Mouse (Mus musculus): ENCODE data around the gene Apbb2.
A peak's percentile ranks its signal among the peaks of the same experiment; 100 is the strongest.

The Apbb2 gene

GRCm38 (mm10) chr5:66602287-66602820 is 16.2 kb downstream of the Apbb2 start:
- DNase-seq (ENCODE audit: low spot score in 2 of 2), result no peak

DNA sequence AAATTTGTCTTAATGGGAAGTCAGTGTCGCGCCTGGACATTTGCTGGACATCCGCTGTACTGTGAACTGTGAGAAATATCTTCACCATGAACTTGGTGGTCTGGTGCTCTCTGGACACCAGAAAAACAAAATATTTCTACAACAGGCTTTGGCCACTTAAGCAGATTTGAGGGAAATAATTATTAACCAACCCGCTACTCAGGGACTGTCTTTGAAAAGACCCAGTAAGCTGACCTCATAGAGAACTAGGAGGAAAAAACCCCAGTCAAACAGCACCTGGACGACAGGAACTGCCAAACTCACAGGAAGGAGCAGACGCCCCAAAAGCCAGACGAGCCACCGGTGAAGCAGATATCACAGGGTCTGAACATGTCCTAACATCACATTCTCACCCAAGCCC is 18.2 kb downstream of the Apbb2 start:
- no peak for DNase-seq (ENCODE audit: low spot score in 2 of 2)

DNA sequence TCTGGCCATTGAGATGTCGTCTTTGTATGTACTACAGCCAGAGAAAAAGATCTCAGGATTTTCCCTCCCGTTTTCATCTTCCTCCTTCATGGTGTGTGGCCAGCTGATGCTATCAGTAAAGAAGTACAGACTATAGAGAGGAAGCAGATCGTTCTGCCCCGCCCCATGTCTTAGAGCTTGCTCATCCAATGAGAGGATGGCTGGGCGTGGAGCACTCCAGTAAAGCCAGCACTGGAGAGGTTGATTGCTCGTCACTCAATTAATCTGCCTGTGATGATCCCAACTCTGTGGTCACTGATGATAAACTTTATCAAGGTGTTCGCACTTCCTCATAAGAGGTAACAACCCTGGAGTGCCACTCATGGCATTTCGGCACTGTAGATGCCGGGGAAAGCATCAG is 18.7 kb downstream of the Apbb2 start:
- no peak for DNase-seq (ENCODE audit: low spot score in 2 of 2)

DNA sequence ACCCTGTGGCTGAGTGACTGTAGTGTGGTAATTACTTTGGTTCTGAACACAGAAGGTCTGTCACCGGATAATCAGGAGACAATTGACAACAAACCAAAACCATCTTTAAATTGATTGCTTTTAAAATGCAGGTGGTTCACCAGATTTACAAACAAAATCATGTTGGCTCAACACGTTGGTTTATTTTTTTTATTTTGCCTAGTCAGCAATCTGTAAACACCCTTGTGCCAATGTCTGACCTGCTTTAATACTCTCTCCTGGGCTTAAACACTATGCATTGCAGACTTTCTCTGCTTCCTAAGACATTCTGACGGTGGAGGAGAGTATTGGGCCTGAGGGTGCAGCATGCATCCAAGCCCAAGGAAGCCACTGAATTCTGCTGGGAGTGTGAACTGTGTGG is 22.3 kb downstream of the Apbb2 start:
- no peak for DNase-seq (ENCODE audit: low spot score in 2 of 2)

DNA sequence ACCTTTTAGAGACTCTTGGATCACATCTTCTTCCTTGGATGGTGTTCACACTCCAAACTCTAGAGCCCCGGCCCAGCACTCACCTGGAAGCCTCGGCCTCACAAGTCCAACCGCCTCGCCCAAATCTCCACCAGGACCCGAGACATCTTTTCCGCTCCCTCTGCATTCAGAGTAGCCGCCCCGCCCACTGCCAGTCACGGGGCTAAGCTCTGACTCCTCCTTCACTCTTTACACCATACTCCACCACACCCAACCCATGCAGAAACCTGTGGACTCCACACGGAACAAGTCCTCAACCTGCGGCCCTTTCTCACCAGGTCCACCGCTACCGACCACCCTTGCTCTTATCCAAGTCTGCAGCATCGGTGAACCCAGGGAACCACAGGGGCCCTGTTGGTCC is 23.7 kb downstream of the Apbb2 start:
- DNase-seq (ENCODE audit: low spot score in 2 of 2), result no peak

- DNase-seq (ENCODE audit: low spot score in 2 of 2), result no peak
Measured at GRCm38 (mm10) chr5:66586236-66586745, 32.3 kb downstream of the Apbb2 start.

DNA sequence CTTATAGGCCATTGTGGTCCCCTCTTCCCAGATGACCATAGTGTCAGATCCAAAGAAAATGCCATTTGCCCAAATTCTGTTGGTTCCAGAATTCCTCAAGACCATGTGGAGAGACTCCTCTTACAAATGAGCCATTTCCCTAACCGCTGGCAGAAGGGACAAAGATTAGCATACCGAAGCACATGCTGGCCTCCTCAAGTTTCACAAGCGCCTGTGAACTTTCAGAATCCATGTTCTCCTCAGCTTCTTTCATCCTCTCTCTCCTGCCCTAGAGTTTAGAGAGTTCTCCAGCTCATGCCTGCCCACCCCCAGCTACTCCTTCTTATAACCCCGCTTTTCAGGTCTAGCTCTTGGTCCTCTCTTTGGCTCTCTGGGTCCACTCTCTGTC is 35.6 kb downstream of the Apbb2 start:
- no peak for DNase-seq (ENCODE audit: low spot score in 2 of 2)

- no peak for DNase-seq (ENCODE audit: low spot score in 2 of 2)
Measured at GRCm38 (mm10) chr5:66582281-66583018, 36.1 kb downstream of the Apbb2 start.

DNA sequence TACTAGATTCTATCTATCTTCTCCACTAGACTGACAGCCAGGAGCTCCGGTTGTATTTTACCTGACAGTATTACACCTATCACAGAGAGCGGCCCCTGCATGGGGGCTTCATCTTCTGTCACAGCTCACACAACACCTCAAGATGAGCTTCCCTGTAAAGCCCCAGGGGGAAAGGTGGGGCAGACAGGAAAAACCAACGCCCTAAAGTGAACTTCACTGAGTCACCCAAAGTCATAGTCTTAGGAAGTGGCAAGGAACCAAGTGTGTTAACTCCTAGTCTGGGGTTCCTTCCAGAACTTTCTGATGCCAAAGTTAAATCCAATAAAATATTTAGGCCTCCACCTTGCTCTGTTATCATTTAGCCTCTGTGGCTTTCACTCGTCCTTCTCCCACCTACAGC is 39.5 kb downstream of the Apbb2 start:
- DNase-seq (ENCODE audit: low spot score in 2 of 2), result no peak

- no peak for DNase-seq (ENCODE audit: low spot score in 2 of 2)
Measured at GRCm38 (mm10) chr5:66576299-66576698, 42.3 kb downstream of the Apbb2 start.

- DNase-seq (ENCODE audit: low spot score in 2 of 2), result no peak
Measured at GRCm38 (mm10) chr5:66575148-66575547, 43.4 kb downstream of the Apbb2 start.

DNA sequence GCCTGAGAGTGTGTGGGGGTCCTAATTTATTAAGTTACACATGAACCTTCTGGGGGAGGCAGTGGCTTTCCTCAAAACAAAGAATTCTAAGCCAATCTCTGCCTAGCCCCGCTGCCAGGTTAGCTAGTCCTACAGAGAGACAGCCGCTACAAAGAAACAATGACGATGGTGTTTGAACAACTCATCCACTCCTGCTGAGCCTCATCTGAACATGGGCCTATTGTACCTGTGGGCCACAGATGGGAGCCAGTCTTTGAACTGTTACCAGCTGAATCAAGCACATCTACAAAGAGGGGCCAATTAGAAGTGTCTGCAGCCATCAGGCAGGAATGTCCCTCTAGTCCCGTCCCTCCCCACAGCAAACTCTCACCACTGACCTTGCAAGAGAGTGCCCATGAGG is 45.3 kb downstream of the Apbb2 start:
- no peak for DNase-seq (ENCODE audit: low spot score in 2 of 2)

DNA sequence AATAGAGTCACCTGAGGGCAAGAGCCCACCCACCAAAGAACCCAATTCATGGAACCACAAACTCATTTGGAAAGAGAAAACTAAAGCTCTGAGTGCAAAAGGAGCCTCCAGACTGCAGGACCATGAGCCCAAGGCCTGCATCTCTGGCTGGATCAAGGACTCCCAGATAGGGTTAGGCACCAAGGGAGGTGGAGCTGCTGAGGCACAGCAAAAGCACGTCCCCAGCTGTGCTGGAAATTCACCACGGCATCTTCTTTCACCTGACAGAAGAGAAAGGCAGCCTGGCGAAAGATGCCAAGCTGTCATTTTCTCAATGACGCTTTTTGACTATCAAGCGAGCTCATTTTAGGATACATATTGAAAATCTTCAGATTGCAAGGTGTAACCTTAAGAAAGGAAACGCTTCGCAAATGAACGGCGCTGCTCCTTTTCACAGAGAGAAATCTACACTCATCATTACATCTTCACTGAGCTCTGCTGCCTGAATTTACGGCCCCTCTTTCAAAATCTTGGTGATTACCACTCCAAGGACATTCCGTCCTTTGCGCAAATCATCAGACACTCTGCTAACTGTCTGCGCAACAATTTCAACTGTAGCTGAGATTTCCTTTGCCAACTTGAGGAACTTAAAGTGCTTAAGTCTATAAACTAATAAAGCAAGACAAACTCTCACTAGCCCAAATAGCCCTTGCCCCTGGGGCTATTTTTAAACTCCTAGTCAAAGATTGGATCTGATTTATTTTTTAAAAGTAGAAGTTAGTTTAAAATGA is 46.3 kb downstream of the Apbb2 start:
- DNase-seq (ENCODE audit: low spot score in 2 of 2), result peak in 1 of 2 experiments; percentile 35

DNA sequence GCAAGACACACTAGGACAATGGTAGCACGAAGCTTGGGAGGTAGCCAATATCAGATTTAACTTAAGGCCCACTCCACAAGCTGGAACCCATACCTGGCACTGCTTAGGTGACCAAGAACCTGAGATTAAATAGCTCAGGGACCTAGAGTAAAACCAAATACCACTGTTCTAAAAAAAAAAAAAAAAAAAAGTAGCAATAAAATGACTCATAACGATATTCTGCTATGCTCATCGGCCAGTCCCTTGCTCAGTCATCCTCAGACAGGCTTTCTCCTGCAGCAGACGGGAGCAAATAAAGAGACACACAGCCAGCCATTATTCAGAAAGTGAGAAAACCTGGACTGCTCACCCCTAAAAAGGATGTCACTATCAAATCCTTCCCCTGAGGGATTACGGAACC is 47.9 kb downstream of the Apbb2 start:
- DNase-seq (ENCODE audit: low spot score in 2 of 2), result no peak

GRCm38 (mm10) chr5:66569141-66569801 is 49.3 kb downstream of the Apbb2 start:
- no peak for DNase-seq (ENCODE audit: low spot score in 2 of 2)

- DNase-seq (ENCODE audit: low spot score in 2 of 2), result no peak
Measured at GRCm38 (mm10) chr5:66568002-66568401, 50.6 kb downstream of the Apbb2 start.

DNA sequence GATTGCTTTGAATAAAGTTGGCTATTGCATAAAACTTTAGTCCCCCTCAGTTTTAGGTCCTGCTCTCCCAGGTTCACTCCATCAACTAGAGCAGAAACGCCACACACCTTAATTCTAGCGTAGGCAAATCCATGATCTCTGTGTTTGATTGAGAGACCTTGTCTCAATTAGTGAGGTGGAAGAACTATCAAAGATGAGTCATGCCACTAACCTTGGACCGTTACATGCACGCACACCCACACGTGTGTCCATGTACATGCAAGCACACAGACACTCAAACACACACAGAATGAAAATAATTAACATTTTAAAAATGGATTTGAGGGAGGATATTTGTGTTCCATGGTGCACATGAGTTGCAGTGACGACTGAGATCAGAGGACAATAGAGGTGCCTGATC is 51.2 kb downstream of the Apbb2 start:
- DNase-seq (ENCODE audit: low spot score in 2 of 2), result no peak

GRCm38 (mm10) chr5:66559591-66560175 is 58.9 kb downstream of the Apbb2 start:
- no peak for DNase-seq (ENCODE audit: low spot score in 2 of 2)

- DNase-seq (ENCODE audit: low spot score in 2 of 2), result no peak
Measured at GRCm38 (mm10) chr5:66558094-66558493, 60.5 kb downstream of the Apbb2 start.

GRCm38 (mm10) chr5:66553933-66554332 is 64.7 kb downstream of the Apbb2 start:
- no peak for DNase-seq (ENCODE audit: low spot score in 2 of 2)

- no peak for DNase-seq (ENCODE audit: low spot score in 2 of 2)
Measured at GRCm38 (mm10) chr5:66552246-66552645, 66.3 kb downstream of the Apbb2 start.

DNA sequence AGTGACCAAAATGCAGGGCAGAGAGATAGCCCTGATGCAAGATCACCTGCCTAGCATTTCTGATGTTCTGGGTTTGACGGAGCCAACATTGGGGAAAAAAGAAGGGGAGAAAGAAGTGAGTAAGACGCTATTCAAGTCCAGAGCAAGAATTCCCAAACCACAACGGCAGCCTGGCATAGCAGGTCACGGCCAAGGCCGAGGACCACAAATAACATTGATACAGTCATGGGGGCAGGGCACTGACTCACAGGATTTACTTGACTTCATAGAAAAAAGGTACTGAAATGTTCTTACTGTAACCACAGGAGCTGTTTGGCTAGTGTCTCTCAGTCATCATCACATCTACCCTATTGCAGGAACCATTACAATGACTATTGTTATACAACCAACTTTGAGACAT is 68.3 kb downstream of the Apbb2 start:
- no peak for DNase-seq (ENCODE audit: low spot score in 2 of 2)
